Mouse (Mus musculus) kidney, adult 2 months (tissue): ENCODE measurements around the gene Mrtfb.
A peak's percentile ranks its signal among the peaks of the same experiment; 100 is the strongest.

Experiments used
- CTCF ChIP-seq: fragments of 200-500 bp; conservative IDR thresholded peaks from 2 replicates; pipeline ENCODE4 v1.5.1; 2011; ENCODE audit warnings: low read depth, mild to moderate bottlenecking, control low read depth, low read length, moderate library complexity, mixed read lengths; ENCODE audit not compliant: insufficient read depth, insufficient read length
- POLR2A ChIP-seq: fragments of 200-500 bp; IDR thresholded peaks from one replicate; pipeline ENCODE4 v1.6.1; 2011; ENCODE audit warnings: low read depth, low read length, control low read depth

DNA sequence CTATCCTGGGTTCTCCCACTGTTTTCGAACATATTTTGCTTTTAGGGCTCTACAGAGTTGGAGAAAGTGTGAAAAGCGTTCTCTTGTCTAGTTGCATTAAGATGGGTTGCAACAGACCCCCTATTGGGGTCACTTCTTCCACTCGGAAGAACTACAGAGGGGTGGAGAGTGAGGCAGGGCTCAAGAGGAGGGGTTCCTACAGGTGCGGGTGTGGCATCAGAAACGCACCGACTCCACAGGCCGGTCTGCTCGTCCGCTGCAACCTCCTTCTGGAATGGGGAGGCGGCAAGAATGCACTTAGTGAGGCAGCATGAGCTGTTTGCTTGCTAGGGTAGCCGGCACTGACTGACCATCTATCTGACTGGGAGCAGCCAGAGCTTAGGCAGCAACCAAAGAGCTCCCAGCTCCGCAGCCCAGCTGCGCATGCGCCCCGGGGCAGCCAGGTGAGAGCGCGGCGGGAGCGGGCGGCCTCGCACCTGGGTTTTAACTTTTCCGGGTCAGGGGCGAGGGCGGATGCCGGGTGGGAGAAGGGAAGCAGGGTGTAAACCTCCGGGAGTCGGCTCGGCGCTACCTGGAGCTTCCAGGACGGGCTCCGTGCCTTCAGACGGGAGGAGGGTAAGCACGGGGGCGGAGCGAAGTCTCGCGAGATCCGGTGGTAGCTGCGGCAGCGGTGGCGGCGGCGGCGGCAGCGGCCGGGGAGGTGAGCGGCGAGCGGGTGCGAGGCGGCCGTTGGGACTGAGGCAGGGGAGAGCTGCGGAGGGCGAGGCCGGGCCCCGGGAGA lies at the start of gene Mrtfb:
- TF ChIP-seq CTCF, result no peak
- peak; percentile 35 for TF ChIP-seq POLR2A
